ENCODE assay signal across 8 mouse cellular contexts in the genomic region with DNA sequence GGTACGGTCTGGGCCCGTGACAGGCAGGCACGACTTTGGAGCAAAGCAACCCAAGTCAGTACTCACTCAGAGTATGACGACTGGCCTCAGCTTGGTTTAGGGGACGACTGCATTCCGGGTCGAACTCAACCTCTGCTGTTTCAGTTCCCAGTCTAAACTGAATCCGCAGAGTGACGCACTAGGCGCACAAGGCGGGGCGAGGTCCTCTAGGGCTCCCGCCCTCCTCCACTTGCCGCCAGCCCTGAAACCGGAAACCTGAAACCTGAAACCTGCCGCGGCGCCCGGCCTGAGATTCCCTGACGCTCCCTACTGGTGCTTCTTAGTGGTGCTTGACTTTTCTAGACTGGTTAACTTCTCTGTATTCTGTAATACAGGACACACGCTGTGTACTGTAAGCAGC. TPM values are rescaled to one million over a fixed set of nuclear protein-coding genes. Genes with fewer than 3 reads are reported as not detected.
DNase-seq lines count a peak whose midpoint lies in the region; ATAC-seq and TF ChIP-seq lines count a peak whose summit lies in the region.

No protein-coding gene starts in this region.

- WGBS in kidney, embryonic 14.5 days = under 1% methylated on average over 21 of the region's 21 CpGs
- under 1% methylated on average over 21 of the region's 21 CpGs for WGBS in limb, embryonic 15.5 days

- no peaks in the 10 kb centered on the region for H3K9me3 ChIP-seq in kidney, embryonic 14.5 days (ENCODE audit: control insufficient read depth, low read length)
- H3K9me3 ChIP-seq in limb, embryonic 15.5 days = no peaks in the 10 kb centered on the region

- DNase-seq in A20 (ENCODE audit: low read depth, low spot score) = peak; percentile 96
- peak; percentile 91 to 94 for DNase-seq in heart, adult 9 months (ENCODE audit: low spot score in 2 of 2)
- peak; percentile 90 to 91 for DNase-seq in monocyte, adult 2 months (ENCODE audit: low read depth in 1 of 2, low spot score in 2 of 2)
- peak; percentile 93 for DNase-seq in spleen, postnatal 36 days (ENCODE audit: low spot score in 2 of 2)

- peak; percentile 100 for ATAC-seq in kidney, embryonic 14.5 days (ENCODE audit: low FRiP score, low TSS enrichment)
- peak; percentile 97 for ATAC-seq in limb, embryonic 15.5 days (ENCODE audit: insufficient number of reproducible peaks, low FRiP score, low TSS enrichment, low read depth)

- TF ChIP-seq POLR2A in bone marrow macrophage, adult 2 months (IDR thresholded peaks at IDR 0.05; ENCODE audit: borderline replicate concordance, low read depth, low read length) = no peak
- peak; percentile 96 for TF ChIP-seq POLR2A in embryonic fibroblast, embryonic 13.5 days (IDR thresholded peaks at IDR 0.05; ENCODE audit: low read depth, low read length)

- H3K9ac ChIP-seq in kidney, embryonic 14.5 days (ENCODE audit: low read depth, low read length) = peak overlapping the region; percentile 44; the same call in 1 of the 2 replicates
- H3K9ac ChIP-seq in limb, embryonic 15.5 days = peak overlapping the region; percentile 44; the same call in 1 of the 2 replicates

- peak overlapping the region; percentile 59 for H3K4me3 ChIP-seq in bone marrow macrophage, adult 2 months (ENCODE audit: insufficient read depth, low read length)
- peak overlapping the region; percentile 45 for H3K4me3 ChIP-seq in embryonic fibroblast, embryonic 13.5 days (ENCODE audit: insufficient read depth, low read length)
- peak overlapping the region; percentile 43 for H3K4me3 ChIP-seq in kidney, embryonic 14.5 days (ENCODE audit: low read length)
- peak overlapping the region; percentile 51 for H3K4me3 ChIP-seq in limb, embryonic 15.5 days

- H3K27me3 ChIP-seq in kidney, embryonic 14.5 days (ENCODE audit: control insufficient read depth, insufficient read depth, low read length) = no peaks in the 10 kb centered on the region
- H3K27me3 ChIP-seq in limb, embryonic 15.5 days = no peaks in the 10 kb centered on the region

- H3K4me2 ChIP-seq in kidney, embryonic 14.5 days (replicated peaks; ENCODE audit: low read depth, low read length) = peak overlapping the region; percentile 48
- H3K4me2 ChIP-seq in limb, embryonic 15.5 days = peak overlapping the region; percentile 67

- 0 out of 2 replicates have a peak, but pooled peaks cover 2% of the 10 kb centered on the region for H3K4me1 ChIP-seq in bone marrow macrophage, adult 2 months (ENCODE audit: control insufficient read depth, insufficient read depth, low read length)
- peaks cover 8% of the 10 kb centered on the region for H3K4me1 ChIP-seq in embryonic fibroblast, embryonic 13.5 days (ENCODE audit: control insufficient read depth, insufficient read depth, low read length)
- H3K4me1 ChIP-seq in kidney, embryonic 14.5 days (ENCODE audit: control insufficient read depth, insufficient read depth, low read length) = no peaks in the 10 kb centered on the region
- no peaks in the 10 kb centered on the region for H3K4me1 ChIP-seq in limb, embryonic 15.5 days

- no peak for TF ChIP-seq CTCF in bone marrow macrophage, adult 2 months (IDR thresholded peaks at IDR 0.05; ENCODE audit: low read depth, low read length)
- no peak for TF ChIP-seq CTCF in embryonic fibroblast, embryonic 13.5 days (IDR thresholded peaks at IDR 0.05; ENCODE audit: borderline replicate concordance, insufficient read depth, low read length)

- peak overlapping the region; percentile 32 for H3K27ac ChIP-seq in bone marrow macrophage, adult 2 months (ENCODE audit: insufficient read depth, low read depth, low read length)
- peak overlapping the region; percentile 82 for H3K27ac ChIP-seq in embryonic fibroblast, embryonic 13.5 days (ENCODE audit: insufficient read depth, low read length)
- H3K27ac ChIP-seq in kidney, embryonic 14.5 days (ENCODE audit: low read depth, low read length) = peak overlapping the region; percentile 30
- peak overlapping the region; percentile 91 for H3K27ac ChIP-seq in limb, embryonic 15.5 days

- no peaks in the 10 kb centered on the region for H3K36me3 ChIP-seq in kidney, embryonic 14.5 days (ENCODE audit: control insufficient read depth, insufficient read depth, low read length)
- H3K36me3 ChIP-seq in limb, embryonic 15.5 days = 0 out of 2 replicates have a peak, but pooled peaks cover 2% of the 10 kb centered on the region

RNA-seq across cellular contexts. Expression of a gene that starts 38.1 kb away (rescaled TPM):
- polyA plus RNA-seq in bone marrow macrophage, adult 2 months (2012; ENCODE audit: insufficient read depth, insufficient read length, missing spikeins) = 110 and 133 TPM in 2 replicates
- 136 and 175 TPM in 2 replicates for polyA plus RNA-seq in embryonic fibroblast, embryonic 13.5 days (2011; ENCODE audit: insufficient read length, low read depth, missing spikeins)
- polyA plus RNA-seq in kidney, embryonic 14.5 days (2014; fragmentation: Nextera tagmentation; extraction: Ambion mirVana) = 18.9 and 28.8 TPM in 2 replicates
- 72.9 and 77.9 TPM in 2 replicates for polyA plus RNA-seq in limb, embryonic 15.5 days (2015; fragmentation: Nextera tagmentation; extraction: Ambion mirVana)

Comparison
In these comparisons a context has a peak if more than half of its experiments do, and no peak if none do; other contexts are left out.
1. Peak in every context shown above with its lines: DNase-seq, ATAC-seq, H3K4me3 ChIP-seq and H3K27ac ChIP-seq.
2. H3K27ac ChIP-seq: peak in every context shown above with its lines; median percentile 91 in limb, embryonic 15.5 days; 82 in embryonic fibroblast, embryonic 13.5 days; 32 in bone marrow macrophage, adult 2 months; 30 in kidney, embryonic 14.5 days.